Mouse (Mus musculus) CD8-positive naive resting alpha-beta T cell, adult 2 months (primary cell): ENCODE data around the gene Plod3.
"Not testable (repeated sequence)": the region's sequence is repeated elsewhere in the genome, so short reads cannot be mapped to it uniquely, and the experiment has no call there.

Experiments
- DNase-seq, 2 experiments: peaks; one replicate each; pipeline ENCODE4 v3.0.0; 2022; ENCODE audit warnings: low read depth in 2 of 2, low spot score in 2 of 2

Gene Plod3

DNA sequence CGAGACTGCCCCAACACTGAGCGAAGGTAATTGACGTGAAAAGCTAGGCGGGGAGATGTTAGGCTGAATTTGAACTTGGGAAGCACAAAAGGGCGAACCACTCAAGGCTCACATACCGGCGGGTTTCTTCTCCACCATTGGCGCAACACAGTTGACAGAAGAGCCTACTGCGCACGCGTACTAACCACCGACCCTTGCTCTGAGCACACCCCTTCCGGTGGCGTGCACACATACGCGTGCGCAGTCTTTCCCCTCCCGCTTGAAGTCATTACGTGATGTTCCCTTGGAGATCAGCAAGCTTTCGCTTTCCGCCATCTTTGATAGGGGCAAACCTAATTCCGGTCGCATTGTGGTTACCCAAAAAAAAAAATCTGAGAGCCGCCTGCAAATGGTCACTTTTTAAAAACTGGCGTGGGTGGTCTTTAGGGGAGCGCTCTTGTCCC, at the start of gene Plod3:
TSS of gene Plod3 (plus strand) at position 325 of the 443 bp plus-strand sequence.
- DNase-seq, result peak; percentile 94 to 96

DNA sequence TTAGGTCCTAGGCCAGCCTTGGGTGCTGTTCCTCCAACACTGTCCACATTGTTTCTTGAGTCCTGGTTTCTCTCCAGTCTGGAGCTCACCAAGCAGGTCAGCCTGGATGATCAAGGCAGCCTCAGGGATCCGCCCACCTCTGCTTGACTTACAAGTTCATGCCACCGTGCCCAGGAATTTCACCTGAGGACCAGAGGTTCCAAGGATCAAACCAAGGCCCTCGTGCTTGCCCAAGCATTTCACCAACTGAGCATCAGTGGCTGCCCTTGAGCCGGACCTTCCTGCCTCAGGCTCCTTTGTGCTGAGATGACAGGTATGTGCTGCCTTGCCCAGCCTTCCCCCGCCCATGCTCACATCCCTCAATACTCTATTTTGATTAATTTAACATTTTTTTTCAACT, 49.2 kb upstream of the Plod3 start:
- no peak for DNase-seq

DNA sequence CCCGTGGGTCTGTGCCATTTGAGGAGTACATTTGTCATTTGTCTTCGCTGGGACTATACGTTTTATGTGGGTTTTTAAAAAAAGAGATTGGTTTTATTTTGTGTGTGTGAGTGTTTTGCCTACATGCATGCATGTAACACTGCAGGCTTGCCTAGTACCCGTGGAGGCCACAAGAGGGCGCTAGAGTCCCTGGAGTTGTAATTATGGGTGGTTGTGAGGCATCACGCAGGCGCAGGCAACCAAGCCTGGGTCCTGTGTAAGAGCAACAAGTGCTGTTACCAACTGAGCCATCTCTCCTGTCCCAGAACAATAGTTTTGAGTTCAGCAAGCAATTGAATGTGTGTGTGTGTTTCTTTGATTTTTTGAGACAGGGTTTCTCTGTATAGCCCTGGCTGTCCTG, 47.5 kb upstream of the Plod3 start:
- DNase-seq, result peak in 1 of 2 experiments; percentile 20

DNA sequence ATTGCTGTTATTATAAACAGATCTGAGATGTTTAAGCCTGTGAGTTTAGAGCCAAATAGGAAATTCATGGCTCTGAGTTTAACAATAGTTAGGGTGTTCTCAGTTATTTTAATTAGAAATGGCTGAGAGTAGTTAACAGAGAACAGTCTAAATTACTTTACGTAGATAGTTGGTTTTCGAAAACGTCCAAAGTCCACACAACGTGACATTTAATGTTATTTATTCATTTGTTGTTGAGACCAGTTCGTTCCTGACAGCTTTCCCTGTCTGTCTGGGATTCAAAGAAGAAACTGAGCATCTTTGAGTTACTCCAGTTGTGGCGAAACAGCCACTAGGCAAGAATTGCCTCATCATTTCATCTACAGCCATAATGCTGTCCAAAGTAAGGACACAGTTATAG, 46.8 kb upstream of the Plod3 start:
- not testable (repeated sequence) for DNase-seq

GRCm38 (mm10) chr5:136940845-136941560, 45.8 kb upstream of the Plod3 start:
- no peak for DNase-seq

DNA sequence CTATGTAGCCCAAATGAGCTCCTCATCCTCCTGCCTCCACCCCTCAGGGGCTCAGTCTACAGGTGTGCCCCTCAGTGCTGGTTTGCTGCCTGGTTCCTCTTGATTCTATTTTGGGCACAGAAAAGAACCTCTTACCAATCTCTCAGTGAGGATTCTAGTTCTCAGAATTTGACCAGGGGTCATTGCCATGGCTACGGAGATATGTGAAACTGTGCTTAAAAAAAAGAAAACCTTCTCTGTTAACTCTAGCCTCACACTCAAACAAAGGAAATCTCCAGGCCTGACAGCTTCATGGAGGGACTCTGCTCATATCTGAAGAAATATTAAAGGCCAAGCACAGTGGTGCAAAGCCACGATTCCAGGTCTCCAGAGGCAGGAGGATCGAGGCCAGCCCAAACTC, 44.0 kb upstream of the Plod3 start:
- DNase-seq, result no peak

DNA sequence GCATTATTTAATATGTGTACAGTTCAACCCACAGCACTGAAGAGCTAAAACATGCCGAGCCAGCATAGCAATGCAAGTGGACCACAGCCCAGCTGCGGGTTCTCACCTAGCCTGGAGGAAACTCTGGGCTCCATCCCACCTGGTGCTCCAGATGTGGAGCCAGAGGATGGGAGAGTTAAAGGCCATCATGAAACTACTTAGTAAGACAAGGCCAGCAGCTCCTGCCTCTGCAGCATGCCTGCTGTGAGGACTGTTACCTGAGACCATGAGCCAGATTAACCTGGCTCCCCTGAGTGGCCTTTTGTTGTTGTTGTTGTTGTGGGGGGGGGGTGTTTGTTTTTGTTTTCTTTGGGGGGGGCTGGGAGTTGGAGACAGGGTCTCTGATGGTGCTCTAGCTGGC, 43.4 kb upstream of the Plod3 start:
- DNase-seq, result no peak

DNA sequence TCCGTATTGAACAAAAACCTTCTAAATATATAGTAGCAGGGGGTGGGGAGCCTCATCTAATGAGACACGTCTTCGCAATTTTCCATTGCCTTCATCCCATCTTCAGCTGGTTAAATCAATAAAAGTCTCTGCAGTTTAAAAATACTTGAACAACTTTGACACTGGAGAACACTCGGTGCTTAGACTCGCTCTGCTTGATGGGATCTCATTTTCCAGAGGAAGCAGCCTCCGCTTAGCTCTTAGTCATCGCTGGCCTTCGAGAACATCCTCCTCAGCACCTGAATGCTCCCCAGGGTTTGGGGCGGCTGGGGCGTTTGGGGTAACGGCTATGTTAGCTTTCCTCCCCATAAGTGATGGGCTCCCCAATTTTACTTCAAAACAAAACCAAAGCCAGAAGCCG, 41.7 kb upstream of the Plod3 start:
- no peak for DNase-seq

- no peak for DNase-seq
Measured at GRCm38 (mm10) chr5:136947874-136948273, 38.9 kb upstream of the Plod3 start.

GRCm38 (mm10) chr5:136949551-136950336, 37.1 kb upstream of the Plod3 start:
- DNase-seq, result not testable (repeated sequence)

GRCm38 (mm10) chr5:136950521-136950920, 36.3 kb upstream of the Plod3 start:
- no peak for DNase-seq

- DNase-seq, result no peak
Measured at GRCm38 (mm10) chr5:136952153-136952552, 34.7 kb upstream of the Plod3 start.

DNA sequence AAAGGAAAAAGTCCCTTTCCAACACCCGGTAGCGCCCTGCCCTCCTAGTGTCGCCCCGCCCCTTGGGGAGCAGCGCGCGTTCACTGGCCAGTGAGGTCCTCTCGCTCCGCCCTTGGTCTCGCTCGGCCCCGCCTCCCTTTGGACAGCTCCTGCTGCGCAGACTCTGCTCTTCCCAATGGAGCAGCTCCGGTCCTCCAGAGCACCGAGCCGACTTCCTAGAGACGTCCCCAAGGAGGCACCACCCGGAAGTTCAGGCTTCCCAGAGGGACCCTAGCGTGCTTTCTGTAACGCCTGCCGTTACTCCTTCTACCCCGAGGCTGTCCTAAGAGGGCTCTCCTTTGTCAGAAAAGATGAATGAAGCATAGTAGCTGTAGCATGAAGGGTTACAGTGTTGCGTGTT, 33.8 kb upstream of the Plod3 start, which contains the start of gene Fis1:
TSS of gene Fis1 (plus strand) at position 261 of the 400 bp plus-strand sequence.
- peak; percentile 35 to 56 for DNase-seq

DNA sequence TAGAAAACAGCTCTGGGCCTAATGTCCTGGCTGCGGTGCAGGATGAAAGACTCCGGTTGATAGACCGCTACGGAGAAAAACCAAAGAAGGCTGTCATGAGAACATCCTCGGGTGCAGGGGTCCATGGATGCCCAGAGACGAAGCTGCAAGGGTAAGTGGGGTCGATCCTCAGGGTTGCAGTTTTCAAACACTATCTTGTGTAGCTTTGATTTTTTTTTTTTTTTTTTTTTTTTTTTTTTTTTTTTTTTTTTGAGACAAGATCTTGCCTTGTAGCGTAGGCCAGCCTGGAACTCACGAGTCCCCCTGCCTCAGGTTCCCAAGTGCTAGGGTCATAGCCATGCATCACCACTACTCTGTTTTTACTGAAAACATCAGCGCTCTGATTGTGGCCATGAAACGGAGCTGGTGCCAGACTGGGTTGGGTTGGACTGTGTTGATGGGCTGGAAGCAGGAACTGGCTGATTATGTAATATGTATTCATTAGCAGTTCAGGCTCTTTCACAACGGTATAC, 33.3 kb upstream of the Plod3 start:
- no peak for DNase-seq

DNA sequence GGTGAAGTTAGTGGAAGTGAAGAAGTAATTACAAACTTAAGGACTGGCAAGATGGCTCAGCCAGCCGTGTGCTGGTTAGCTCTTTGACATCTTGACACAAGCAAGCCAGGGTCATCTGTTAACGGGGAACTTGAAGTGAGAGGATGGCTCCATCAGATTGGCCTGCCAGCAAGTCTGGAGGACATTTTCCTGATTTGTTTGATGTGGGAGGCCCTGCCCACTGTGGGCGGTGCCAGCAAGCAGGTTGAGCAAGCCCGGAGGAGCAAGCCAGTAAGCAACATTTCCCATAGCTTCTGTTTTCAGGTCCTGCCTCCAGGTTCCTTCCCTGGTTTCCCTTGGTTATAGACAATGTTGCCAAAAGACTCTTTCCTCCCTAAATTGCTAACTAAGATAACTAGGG, 31.2 kb upstream of the Plod3 start:
- DNase-seq, result no peak

DNA sequence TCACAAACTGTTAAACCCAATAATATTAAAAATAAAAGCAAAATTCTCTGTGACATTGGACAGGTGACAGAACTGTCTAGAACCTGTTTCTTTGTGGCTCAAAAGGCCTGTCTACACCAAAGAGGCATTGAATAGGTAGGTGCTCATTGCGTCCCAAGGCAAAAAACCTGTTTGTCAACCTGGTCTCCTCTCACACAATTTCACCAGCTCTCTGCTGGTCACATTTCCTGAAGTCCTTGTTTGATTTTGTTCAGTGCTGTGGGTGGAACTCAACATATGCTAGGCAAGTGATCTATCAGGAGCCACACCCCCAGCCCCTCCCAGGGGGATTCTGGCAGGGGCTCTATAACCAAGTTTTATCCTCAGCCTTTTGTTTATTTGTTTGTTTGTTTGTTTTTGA, 29.6 kb upstream of the Plod3 start:
- DNase-seq, result no peak

DNA sequence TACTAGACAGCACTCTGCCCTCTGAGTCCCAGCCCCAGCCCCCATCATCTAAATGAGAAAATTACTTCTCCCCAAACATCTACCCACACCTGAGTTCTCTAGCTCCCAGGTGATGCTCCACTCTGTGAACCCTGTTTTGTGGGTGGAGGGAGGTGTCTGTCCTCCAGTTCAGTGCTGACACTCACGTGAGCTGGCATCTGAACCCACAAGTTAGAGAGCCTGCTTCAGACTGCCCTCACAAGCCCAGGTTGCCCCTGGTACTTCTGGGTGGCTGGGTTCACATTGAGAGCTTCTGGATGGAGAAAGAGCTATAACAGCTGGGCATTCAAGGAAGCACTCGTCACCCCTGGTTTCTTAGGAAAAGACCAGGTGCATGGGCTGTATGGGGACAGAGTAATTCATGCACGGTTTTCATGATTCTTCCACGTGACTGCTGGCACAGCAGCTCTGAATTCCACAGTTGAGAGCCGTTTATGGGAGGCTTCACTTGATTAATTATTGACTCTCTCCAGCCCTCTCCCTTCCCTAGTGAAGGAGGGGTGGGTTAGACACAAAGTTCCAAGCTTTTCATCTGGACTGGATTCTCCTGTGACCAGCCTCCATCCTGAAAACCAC, 27.7 kb upstream of the Plod3 start:
- DNase-seq, result no peak

DNA sequence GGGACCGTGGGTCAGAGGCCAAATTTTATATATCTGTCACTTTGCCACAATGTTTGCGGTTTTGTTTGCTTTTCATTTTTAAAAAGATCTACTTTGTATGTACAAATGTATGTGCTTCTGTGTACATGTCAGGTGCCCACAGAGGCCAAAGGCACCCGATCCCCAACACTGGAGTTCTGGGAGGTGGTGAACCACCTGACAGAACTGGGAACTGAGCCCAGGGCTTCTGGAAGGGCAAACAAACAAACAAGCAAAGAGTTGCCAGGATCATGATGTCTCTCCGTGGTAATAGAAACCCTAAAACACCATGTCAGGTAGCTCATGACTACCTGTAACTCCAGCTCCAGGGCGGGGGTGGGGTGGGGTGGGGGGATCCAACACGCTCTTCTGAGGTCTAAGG, 26.8 kb upstream of the Plod3 start:
- DNase-seq, result no peak

- no peak for DNase-seq
Measured at GRCm38 (mm10) chr5:136961334-136961982, 25.4 kb upstream of the Plod3 start.

DNA sequence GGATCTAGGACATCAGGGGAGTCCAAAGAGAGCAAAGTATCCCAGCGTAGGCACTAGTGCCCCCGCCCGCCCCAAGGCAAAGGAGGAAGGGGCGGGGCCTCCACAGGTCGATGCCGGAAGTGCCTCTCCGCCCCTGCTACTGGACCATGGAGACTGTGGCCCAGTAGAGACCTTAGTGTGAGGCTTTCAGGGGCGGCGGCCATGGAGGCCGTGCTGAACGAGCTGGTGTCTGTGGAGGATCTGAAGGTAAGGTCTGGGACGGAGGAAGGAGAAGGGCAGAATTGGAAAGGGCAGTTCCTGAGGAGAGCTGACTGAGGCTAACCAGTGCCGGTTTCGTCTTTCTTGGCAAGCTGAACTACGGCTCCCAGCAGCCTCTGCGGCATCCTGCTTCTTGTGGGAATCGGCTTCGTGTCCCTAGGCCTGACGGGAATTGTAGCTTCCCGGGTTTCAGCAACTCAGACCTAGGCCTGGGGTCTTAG, 24.8 kb upstream of the Plod3 start:
- peak; percentile 73 to 83 for DNase-seq

GRCm38 (mm10) chr5:136962501-136962900, 24.3 kb upstream of the Plod3 start:
- DNase-seq, result peak; percentile 67 to 76
